Mouse (Mus musculus) heart, embryonic 14.5 days (tissue): Measurements from ENCODE around the gene Soga1. TPM values are rescaled to one million over a fixed set of nuclear protein-coding genes. Genes with fewer than 3 reads are reported as not detected.

ENCODE experiments used
- ATAC-seq: fragments of 200-750 bp; cut with Nextera tagmentation; 2 replicates; pipeline ENCODE4 v1.8.0; 2017; ENCODE audit warnings: low read depth, moderate TSS enrichment; ENCODE audit not compliant: insufficient number of reproducible peaks, insufficient read depth, low FRiP score
- H3K27ac ChIP-seq, 2 experiments: fragments of 200-500 bp in 1 of 2; fragments of 300-500 bp in 1 of 2; sonication (generic) in 1 of 2; replicated peaks in 1 of 2; 2 replicates each; pipeline ENCODE4 v1.5.1; 2012 to 2014; ENCODE audit warnings: low read depth in 2 of 2, low read length in 2 of 2, control low read depth in 1 of 2, mild to moderate bottlenecking in 1 of 2, mixed read lengths in 1 of 2; ENCODE audit not compliant: control insufficient read depth in 1 of 2, insufficient read depth in 1 of 2
- H3K27me3 ChIP-seq: fragments of 300-500 bp; sonication (generic); 2 replicates; pipeline ENCODE4 v1.6.1; 2014; ENCODE audit warnings: mild to moderate bottlenecking, low read length, control low read depth; ENCODE audit not compliant: control insufficient read depth, insufficient read depth
- H3K36me3 ChIP-seq: fragments of 300-500 bp; sonication (generic); 2 replicates; pipeline ENCODE4 v1.6.1; 2014; ENCODE audit warnings: mild to moderate bottlenecking, control low read depth, low read length, mixed read lengths; ENCODE audit not compliant: control insufficient read depth, insufficient read depth
- H3K4me1 ChIP-seq, 2 experiments: fragments of 200-500 bp in 1 of 2; fragments of 300-500 bp in 1 of 2; sonication (generic) in 1 of 2; 2 replicates each; pipeline ENCODE4 v1.6.1; 2012 to 2014; ENCODE audit warnings: low read length in 2 of 2, control low read depth in 1 of 2, mixed read lengths in 1 of 2; ENCODE audit not compliant: control insufficient read depth in 2 of 2, insufficient read depth in 2 of 2
- H3K4me2 ChIP-seq: fragments of 300-500 bp; sonication (generic); 2 replicates; pipeline ENCODE4 v1.6.1; 2014; ENCODE audit warnings: mild to moderate bottlenecking, low read length
- H3K4me3 ChIP-seq, 2 experiments: fragments of 200-500 bp in 1 of 2; fragments of 300-500 bp in 1 of 2; sonication (generic) in 1 of 2; 2 replicates each; pipeline ENCODE4 v1.5.1; 2012 to 2014; ENCODE audit warnings: low read length in 2 of 2, mild to moderate bottlenecking in 2 of 2, control low read depth in 1 of 2, low read depth in 1 of 2, moderate library complexity in 1 of 2; ENCODE audit not compliant: control insufficient read depth in 1 of 2, insufficient read depth in 1 of 2
- H3K9ac ChIP-seq: fragments of 300-500 bp; sonication (generic); 2 replicates; pipeline ENCODE4 v1.6.1; 2014; ENCODE audit warnings: mild to moderate bottlenecking, low read length
- H3K9me3 ChIP-seq: fragments of 300-500 bp; sonication (generic); 2 replicates; pipeline ENCODE4 v1.6.1; 2016; ENCODE audit warnings: low read length, control low read depth; ENCODE audit not compliant: control insufficient read depth
- WGBS: fragments of 180-500 bp; shearing (Covaris S2); extraction: QIAGEN DNeasy Blood & Tissue Kit; methylation state at CpG from one replicate; pipeline ENCODE4 v1.1.7; 2014; 5-methylcytosine and 5-hydroxymethylcytosine counted together
- polyA plus RNA-seq: library from polyadenylated mRNA; unstranded; fragments of >200 nt; fragmentation: Nextera tagmentation; extraction: Ambion mirVana; gene quantifications from 2 replicates; pipeline ENCODE4 v1.2.1, GENCODE M21; 2014

Gene Soga1
- polyA plus RNA-seq, 1 experiment from 2014 or later: 5.0 TPM

GRCm38 (mm10) chr2:157046956-157047355 is 32.1 kb downstream of the Soga1 start:
- no peak for ATAC-seq
- H3K4me3 ChIP-seq: no peak overlapping the region
- H3K27ac ChIP-seq: no peak overlapping the region
- peaks cover 2 to 14% of the 10 kb centered on the region in 2 experiments; a peak in 3 of 4 replicates for H3K4me1 ChIP-seq
- H3K9ac ChIP-seq: no peak overlapping the region
- no peak overlapping the region for H3K4me2 ChIP-seq
- peaks cover 4% of the 10 kb centered on the region for H3K9me3 ChIP-seq
- H3K36me3 ChIP-seq: peaks cover 61% of the 10 kb centered on the region
- WGBS: 93% methylated on average over 5 of the region's 5 CpGs
- no peaks in the 10 kb centered on the region for H3K27me3 ChIP-seq

DNA sequence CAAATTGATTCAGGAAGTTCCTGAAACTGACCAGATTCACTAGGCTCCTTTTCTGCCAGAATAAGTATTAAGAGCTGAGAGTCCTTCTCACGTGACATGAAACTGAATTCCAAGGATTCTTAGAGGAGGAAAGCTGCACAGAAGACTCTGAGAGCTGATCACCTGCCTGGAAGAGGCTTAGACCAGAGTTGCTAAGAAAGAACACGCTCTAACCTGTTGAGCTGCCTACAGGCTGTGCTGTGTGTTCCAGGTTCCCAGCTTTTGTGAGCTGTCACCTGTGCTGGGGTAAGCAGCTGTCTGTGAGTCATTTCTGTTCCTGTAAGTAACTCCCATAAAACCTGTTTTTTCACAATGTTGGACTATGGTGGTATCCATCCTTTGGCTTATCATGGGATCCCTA is 33.1 kb downstream of the Soga1 start:
- Histone ChIP-seq H3K4me1 (peaks cover 2 to 11% of the 10 kb centered on the region in 2 experiments; a peak in 2 of 4 replicates), H3K4me3 (no peak overlapping the region), H3K36me3 (peaks cover 67% of the 10 kb centered on the region), H3K9ac (no peak overlapping the region), H3K27me3 (no peaks in the 10 kb centered on the region), H3K9me3 (peaks cover 4% of the 10 kb centered on the region), H3K27ac (no peak overlapping the region), H3K4me2 (no peak overlapping the region)
- ATAC-seq: no peak
- WGBS: 89% methylated on average over 2 of the region's 2 CpGs

DNA sequence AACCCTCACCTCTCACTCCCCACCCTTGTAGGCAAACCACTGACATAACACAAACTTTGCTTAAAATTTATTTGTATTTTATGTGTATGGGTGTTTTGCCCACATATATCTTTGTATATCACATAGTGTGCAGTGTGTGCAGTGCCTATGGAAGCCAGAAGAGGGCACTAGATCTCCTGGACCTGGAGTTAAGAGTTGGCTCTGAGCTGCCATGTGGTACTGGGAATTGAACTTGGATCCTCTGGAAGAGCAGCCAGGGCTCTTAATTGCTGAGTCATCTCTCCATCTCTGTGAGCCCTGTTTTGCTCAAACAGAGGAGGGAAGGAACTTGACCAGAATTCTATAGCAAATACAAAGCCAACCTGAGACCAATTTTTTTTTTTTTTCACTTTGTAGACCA is 35.1 kb downstream of the Soga1 start:
- no peak for ATAC-seq
- no peaks in the 10 kb centered on the region for H3K27me3 ChIP-seq
- peaks cover 76% of the 10 kb centered on the region for H3K36me3 ChIP-seq
- peaks cover 4% of the 10 kb centered on the region for H3K9me3 ChIP-seq
- no peak overlapping the region for H3K4me3 ChIP-seq
- no peak overlapping the region for H3K27ac ChIP-seq
- no peak overlapping the region for H3K9ac ChIP-seq
- no peaks in the 10 kb centered on the region for H3K4me1 ChIP-seq
- H3K4me2 ChIP-seq: no peak overlapping the region

GRCm38 (mm10) chr2:157043556-157043955 is 35.5 kb downstream of the Soga1 start:
- no peak for ATAC-seq
- H3K9ac ChIP-seq: no peak overlapping the region
- H3K36me3 ChIP-seq: peaks cover 80% of the 10 kb centered on the region
- H3K4me3 ChIP-seq: no peak overlapping the region
- no peaks in the 10 kb centered on the region for H3K27me3 ChIP-seq
- H3K27ac ChIP-seq: no peak overlapping the region
- H3K4me1 ChIP-seq: no peaks in the 10 kb centered on the region
- peaks cover 4% of the 10 kb centered on the region for H3K9me3 ChIP-seq
- H3K4me2 ChIP-seq: no peak overlapping the region
- WGBS: 94% methylated on average over 8 of the region's 8 CpGs

DNA sequence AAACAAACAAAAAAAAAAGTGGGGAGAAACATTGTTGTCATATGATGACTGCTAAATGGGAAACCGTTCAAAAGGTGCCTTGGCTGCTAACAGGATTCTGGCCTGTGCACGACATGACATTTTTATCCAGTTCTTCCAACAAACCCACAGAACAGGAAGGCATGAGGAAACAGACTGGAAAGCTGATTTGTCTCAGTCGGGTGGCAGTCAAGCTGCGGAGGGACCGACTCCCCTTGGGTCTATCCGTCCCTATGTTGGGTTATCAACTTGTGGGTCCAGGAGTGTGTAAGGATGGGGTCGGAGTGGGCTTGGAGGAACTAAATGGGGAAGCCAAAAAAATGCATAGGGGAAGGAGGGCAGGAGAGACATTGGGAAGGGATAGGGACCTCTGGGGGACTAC is 37.6 kb downstream of the Soga1 start:
- no peak overlapping the region for H3K4me3 ChIP-seq
- H3K27ac ChIP-seq: no peak overlapping the region
- peaks cover 92% of the 10 kb centered on the region for H3K36me3 ChIP-seq
- H3K4me1 ChIP-seq: no peaks in the 10 kb centered on the region
- ATAC-seq: no peak
- no peak overlapping the region for H3K4me2 ChIP-seq
- no peaks in the 10 kb centered on the region for H3K27me3 ChIP-seq
- H3K9me3 ChIP-seq: peaks cover 4% of the 10 kb centered on the region
- WGBS: 64% methylated on average over 7 of the region's 7 CpGs
- no peak overlapping the region for H3K9ac ChIP-seq

GRCm38 (mm10) chr2:157040649-157041046 is 38.4 kb downstream of the Soga1 start:
- no peak for ATAC-seq
- 84% methylated on average over 17 of the region's 17 CpGs for WGBS

GRCm38 (mm10) chr2:157039900-157040648 is 39.0 kb downstream of the Soga1 start:
- WGBS: 83% methylated on average over 46 of the region's 50 CpGs

More at GRCm38 (mm10) chr2:157040649-157041046, 38.4 kb downstream of the Soga1 start:
- H3K9ac ChIP-seq: no peak overlapping the region
- H3K27me3 ChIP-seq: no peaks in the 10 kb centered on the region
- H3K27ac ChIP-seq: no peak overlapping the region
- H3K4me3 ChIP-seq: no peak overlapping the region
- peaks cover 4% of the 10 kb centered on the region; the same call in 1 of the 2 replicates for H3K9me3 ChIP-seq
- no peak overlapping the region for H3K4me2 ChIP-seq
- no peaks in the 10 kb centered on the region for H3K4me1 ChIP-seq
- H3K36me3 ChIP-seq: peaks cover 90% of the 10 kb centered on the region

GRCm38 (mm10) chr2:157037303-157037702 is 41.8 kb downstream of the Soga1 start:
- peaks cover 89% of the 10 kb centered on the region for H3K36me3 ChIP-seq

More at GRCm38 (mm10) chr2:157039900-157040648, 39.0 kb downstream of the Soga1 start:
- Histone ChIP-seq H3K9ac (no peak overlapping the region), H3K4me1 (no peaks in the 10 kb centered on the region), H3K4me3 (no peak overlapping the region), H3K27me3 (no peaks in the 10 kb centered on the region), H3K36me3 (peaks cover 90% of the 10 kb centered on the region), H3K27ac (no peak overlapping the region), H3K9me3 (peaks cover 4% of the 10 kb centered on the region; the same call in 1 of the 2 replicates), H3K4me2 (no peak overlapping the region)
- peak; percentile 57; the same call in 1 of the 2 replicates for ATAC-seq

More at GRCm38 (mm10) chr2:157037303-157037702, 41.8 kb downstream of the Soga1 start:
- H3K27me3 ChIP-seq: no peaks in the 10 kb centered on the region
- WGBS: 89% methylated on average over 9 of the region's 9 CpGs
- no peaks in the 10 kb centered on the region for H3K4me1 ChIP-seq
- no peak overlapping the region for H3K27ac ChIP-seq
- H3K4me2 ChIP-seq: no peak overlapping the region
- H3K9ac ChIP-seq: no peak overlapping the region
- H3K4me3 ChIP-seq: no peak overlapping the region
- H3K9me3 ChIP-seq: no peaks in the 10 kb centered on the region
- no peak for ATAC-seq
